Mouse (Mus musculus): ENCODE data around the gene Klhdc2. TPM values are rescaled to one million over a fixed set of nuclear protein-coding genes. Genes with fewer than 3 reads are reported as not detected.

Klhdc2 gene
- total and polyA plus RNA-seq, 2 experiments from 2014 or later: 128 to 168 TPM

DNA sequence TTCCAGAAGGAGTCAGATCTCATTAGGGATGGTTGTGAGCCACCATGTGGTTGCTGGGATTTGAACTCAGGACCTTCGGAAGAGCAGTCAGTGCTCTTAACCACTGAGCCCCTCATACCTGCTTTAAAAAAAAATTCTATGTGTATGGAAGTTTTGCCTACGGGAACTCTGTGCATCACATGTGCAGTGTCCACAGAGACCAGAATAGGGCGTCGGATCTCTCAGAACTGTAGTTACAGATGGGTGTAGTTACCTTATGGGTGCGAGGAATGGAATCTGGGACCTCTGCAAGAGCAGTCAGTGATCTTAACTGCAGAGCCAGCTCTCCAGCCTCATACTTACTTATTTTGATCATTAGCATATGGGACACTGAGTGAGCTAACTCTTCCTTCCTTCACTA, 34.2 kb upstream of the Klhdc2 start:
- no peak for TF ChIP-seq CTCF (IDR thresholded peaks at IDR 0.05; ENCODE audit: low read depth)
- no peak for TF ChIP-seq EP300 (IDR thresholded peaks at IDR 0.05; ENCODE audit: low read depth)
- no peak overlapping the region for H3K27ac ChIP-seq (ENCODE audit: low read depth)
- WGBS: 91% methylated on average over 5 of the region's 5 CpGs

DNA sequence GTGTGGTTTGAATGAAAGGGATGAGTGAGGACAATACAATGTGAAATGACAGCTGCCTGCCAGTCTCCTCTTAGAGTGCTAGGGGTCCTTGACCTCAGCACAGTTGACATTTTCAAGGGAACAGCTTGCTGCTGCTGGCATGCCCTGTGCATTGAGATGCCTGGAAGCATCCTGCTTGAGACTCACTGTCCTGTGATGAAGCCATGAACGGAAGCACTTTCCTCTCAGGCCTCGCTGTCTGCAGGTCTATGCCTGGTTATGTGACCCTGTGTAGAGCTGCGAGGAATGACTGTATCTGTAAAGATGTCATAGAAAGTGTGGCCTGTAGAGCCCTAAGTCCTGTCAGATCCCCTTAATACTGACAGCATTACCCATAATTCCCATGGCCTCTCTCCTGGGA, 31.4 kb upstream of the Klhdc2 start:
- ATAC-seq (ENCODE audit: insufficient read depth, low read depth) (no peak), DNase-seq (ENCODE audit: low spot score) (no peak)
- Histone ChIP-seq H3K27me3 (ENCODE audit: control insufficient read depth, insufficient read depth, low read length) (no peaks in the 10 kb centered on the region), H3K4me3 (ENCODE audit: low read depth, low read length) (no peak overlapping the region), H3K36me3 (replicated peaks; ENCODE audit: control insufficient read depth, insufficient read depth, low read length) (no peaks in the 10 kb centered on the region), H3K4me1 (ENCODE audit: control insufficient read depth, insufficient read depth) (no peaks in the 10 kb centered on the region), H3K9ac (replicated peaks; ENCODE audit: low read depth, low read length) (no peak overlapping the region), H3K9me3 (replicated peaks; ENCODE audit: control insufficient read depth, low read length) (no peaks in the 10 kb centered on the region), H3K27ac (ENCODE audit: low read depth) (no peak overlapping the region), H3K4me2 (ENCODE audit: low read depth, low read length) (no peak overlapping the region)
- WGBS: 80% methylated on average over 3 of the region's 3 CpGs
- TF ChIP-seq CTCF (IDR thresholded peaks at IDR 0.05; ENCODE audit: low read depth): no peak

More for the DNA sequence above, 34.2 kb upstream of the Klhdc2 start:
- Histone ChIP-seq H3K36me3 (replicated peaks; ENCODE audit: control insufficient read depth, insufficient read depth, low read length) (no peaks in the 10 kb centered on the region), H3K9ac (replicated peaks; ENCODE audit: low read depth, low read length) (no peak overlapping the region), H3K9me3 (replicated peaks; ENCODE audit: control insufficient read depth, low read length) (no peaks in the 10 kb centered on the region), H3K4me1 (ENCODE audit: control insufficient read depth, insufficient read depth) (no peaks in the 10 kb centered on the region), H3K4me2 (ENCODE audit: low read depth, low read length) (no peak overlapping the region), H3K4me3 (ENCODE audit: low read depth, low read length) (no peak overlapping the region), H3K27me3 (ENCODE audit: control insufficient read depth, insufficient read depth, low read length) (no peaks in the 10 kb centered on the region)
- DNase-seq (ENCODE audit: low spot score) (no peak), ATAC-seq (ENCODE audit: insufficient read depth, low read depth) (no peak)

DNA sequence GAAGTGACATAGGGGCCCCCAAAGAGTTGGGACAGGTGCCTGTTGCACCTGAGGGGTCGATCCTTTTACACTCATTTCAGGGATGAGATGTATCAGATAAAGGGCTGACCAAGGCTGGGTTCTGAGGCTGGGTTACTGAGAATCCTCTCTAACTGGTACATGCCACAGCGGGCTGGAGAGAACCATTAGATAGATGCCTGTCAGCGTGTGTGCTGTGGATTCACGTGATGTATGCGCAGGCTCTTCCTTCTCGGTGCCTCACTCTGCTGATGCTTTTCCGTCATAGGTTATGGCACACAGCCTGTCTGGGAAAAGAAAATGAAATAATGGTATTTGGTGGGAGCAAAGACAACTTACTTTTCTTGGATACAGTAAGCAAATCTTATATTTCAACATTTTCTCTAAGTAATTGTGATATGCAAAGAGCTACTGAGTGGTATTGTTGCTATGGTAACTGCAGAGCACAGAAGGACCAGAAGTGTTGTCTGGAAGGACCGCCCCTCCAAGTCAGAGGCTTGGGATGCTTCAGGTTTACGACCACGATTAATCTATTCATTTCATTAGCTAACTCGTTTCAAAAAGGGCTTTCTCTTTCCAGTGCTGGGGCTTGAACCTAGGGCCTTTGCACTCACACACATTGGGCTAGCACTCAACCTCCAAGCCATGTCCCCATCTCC, 28.4 kb upstream of the Klhdc2 start:
- no peaks in the 10 kb centered on the region for H3K27me3 ChIP-seq (ENCODE audit: control insufficient read depth, insufficient read depth, low read length)
- DNase-seq (ENCODE audit: low spot score) (no peak), ATAC-seq (ENCODE audit: insufficient read depth, low read depth) (no peak)
- no peak overlapping the region for H3K27ac ChIP-seq (ENCODE audit: low read depth)
- no peaks in the 10 kb centered on the region for H3K9me3 ChIP-seq (replicated peaks; ENCODE audit: control insufficient read depth, low read length)
- H3K36me3 ChIP-seq (replicated peaks; ENCODE audit: control insufficient read depth, insufficient read depth, low read length): no peaks in the 10 kb centered on the region
- no peak overlapping the region for H3K4me3 ChIP-seq (ENCODE audit: low read depth, low read length)
- no peak overlapping the region for H3K9ac ChIP-seq (replicated peaks; ENCODE audit: low read depth, low read length)
- TF ChIP-seq EP300 (IDR thresholded peaks at IDR 0.05; ENCODE audit: low read depth): no peak
- no peak for TF ChIP-seq CTCF (IDR thresholded peaks at IDR 0.05; ENCODE audit: low read depth)
- no peak overlapping the region for H3K4me2 ChIP-seq (ENCODE audit: low read depth, low read length)
- 77% methylated on average over 11 of the region's 11 CpGs for WGBS
- no peaks in the 10 kb centered on the region for H3K4me1 ChIP-seq (ENCODE audit: control insufficient read depth, insufficient read depth)

DNA sequence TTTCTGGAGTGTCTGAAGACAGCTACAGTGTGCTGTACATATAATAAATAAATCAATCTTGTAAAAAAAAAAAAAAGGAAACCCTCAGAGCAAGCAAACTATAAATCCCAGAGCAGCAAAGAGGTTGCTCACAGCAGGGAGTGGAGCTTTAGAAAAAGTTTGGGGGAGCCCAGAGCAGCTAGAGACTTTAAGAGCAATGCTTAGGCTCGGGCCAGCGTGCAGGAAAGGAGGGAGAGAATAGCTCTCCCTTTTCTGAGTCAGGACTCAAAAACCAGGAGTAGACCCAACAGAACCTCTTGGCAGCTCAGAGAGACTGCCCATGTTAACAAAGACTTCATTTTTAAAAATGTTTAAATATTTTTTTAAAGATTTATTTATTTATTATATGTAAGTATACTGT, 27.5 kb upstream of the Klhdc2 start:
- Histone ChIP-seq H3K9me3 (replicated peaks; ENCODE audit: control insufficient read depth, low read length) (no peaks in the 10 kb centered on the region), H3K4me1 (ENCODE audit: control insufficient read depth, insufficient read depth) (no peaks in the 10 kb centered on the region), H3K4me2 (ENCODE audit: low read depth, low read length) (no peak overlapping the region), H3K27ac (ENCODE audit: low read depth) (no peak overlapping the region), H3K4me3 (ENCODE audit: low read depth, low read length) (no peak overlapping the region), H3K27me3 (ENCODE audit: control insufficient read depth, insufficient read depth, low read length) (no peaks in the 10 kb centered on the region), H3K36me3 (replicated peaks; ENCODE audit: control insufficient read depth, insufficient read depth, low read length) (no peaks in the 10 kb centered on the region), H3K9ac (replicated peaks; ENCODE audit: low read depth, low read length) (no peak overlapping the region)
- TF ChIP-seq EP300 (IDR thresholded peaks at IDR 0.05; ENCODE audit: low read depth) (no peak), CTCF (IDR thresholded peaks at IDR 0.05; ENCODE audit: low read depth) (no peak)
- DNase-seq (ENCODE audit: low spot score): no peak
- WGBS: 74% methylated on average over 2 of the region's 2 CpGs
- ATAC-seq (ENCODE audit: insufficient read depth, low read depth): no peak

DNA sequence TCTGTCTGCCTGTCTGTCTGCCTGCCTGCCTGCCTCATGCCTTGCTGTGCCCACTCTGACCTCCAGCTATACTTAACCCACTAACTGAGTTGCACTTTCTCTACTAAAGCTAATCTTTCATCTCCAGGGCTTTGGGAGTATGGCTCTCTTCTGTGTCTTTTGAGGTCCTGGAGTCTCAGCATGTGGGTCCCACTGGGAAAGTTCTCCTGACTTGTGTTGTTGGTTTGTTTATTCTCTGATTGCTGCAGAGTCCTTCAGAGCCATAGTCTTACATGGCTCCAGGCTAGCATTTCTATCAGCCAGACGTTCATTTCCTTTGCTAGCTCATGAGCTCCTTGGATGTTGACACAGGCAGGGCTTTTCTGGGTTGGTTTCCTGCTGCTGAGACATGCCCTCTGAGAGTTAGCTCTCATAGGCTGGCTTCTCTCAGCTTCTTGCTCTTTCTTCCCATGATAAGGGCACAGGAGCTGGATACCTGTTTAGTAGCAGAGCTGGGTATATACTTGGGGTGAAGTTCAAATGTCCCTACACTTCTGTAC, 16.5 kb upstream of the Klhdc2 start:
- Histone ChIP-seq H3K4me3 (ENCODE audit: low read depth, low read length) (no peak overlapping the region), H3K27ac (ENCODE audit: low read depth) (no peak overlapping the region), H3K9ac (replicated peaks; ENCODE audit: low read depth, low read length) (no peak overlapping the region), H3K9me3 (replicated peaks; ENCODE audit: control insufficient read depth, low read length) (no peaks in the 10 kb centered on the region), H3K27me3 (ENCODE audit: control insufficient read depth, insufficient read depth, low read length) (no peaks in the 10 kb centered on the region), H3K36me3 (replicated peaks; ENCODE audit: control insufficient read depth, insufficient read depth, low read length) (no peaks in the 10 kb centered on the region), H3K4me2 (ENCODE audit: low read depth, low read length) (no peak overlapping the region), H3K4me1 (ENCODE audit: control insufficient read depth, insufficient read depth) (no peaks in the 10 kb centered on the region)
- ATAC-seq (ENCODE audit: insufficient read depth, low read depth) (peak; percentile 27; the same call in 1 of the 2 replicates), DNase-seq (ENCODE audit: low spot score) (peak; percentile 29)
- TF ChIP-seq EP300 (IDR thresholded peaks at IDR 0.05; ENCODE audit: low read depth) (no peak), CTCF (IDR thresholded peaks at IDR 0.05; ENCODE audit: low read depth) (no peak)
- 16% methylated on average over 1 of the region's 1 CpGs for WGBS

DNA sequence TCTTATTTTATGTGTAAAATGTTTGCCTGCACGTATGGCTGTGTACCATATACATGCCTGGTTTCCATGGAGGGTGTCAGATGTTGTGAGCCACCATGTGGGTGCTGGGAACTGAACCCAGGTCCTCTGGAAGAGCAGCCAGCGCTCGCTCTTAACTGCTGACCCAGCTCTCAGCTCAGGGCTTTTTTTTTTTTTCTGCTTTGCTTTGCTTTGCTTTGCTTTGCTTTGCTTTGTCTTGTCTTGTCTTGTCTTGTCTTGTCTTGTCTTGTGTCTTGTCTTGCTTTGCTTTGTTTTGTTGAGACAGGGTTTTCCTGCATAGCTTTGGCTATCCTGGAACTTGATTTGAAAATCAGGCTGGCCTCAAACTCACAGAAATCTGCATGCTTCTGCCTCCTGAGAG, 15.6 kb upstream of the Klhdc2 start:
- WGBS: 85% methylated on average over 3 of the region's 3 CpGs
- TF ChIP-seq CTCF (IDR thresholded peaks at IDR 0.05; ENCODE audit: low read depth) (no peak), EP300 (IDR thresholded peaks at IDR 0.05; ENCODE audit: low read depth) (no peak)
- H3K27me3 ChIP-seq (ENCODE audit: control insufficient read depth, insufficient read depth, low read length): no peaks in the 10 kb centered on the region

More for the DNA sequence above, 15.6 kb upstream of the Klhdc2 start:
- Histone ChIP-seq H3K9ac (replicated peaks; ENCODE audit: low read depth, low read length) (no peak overlapping the region), H3K4me1 (ENCODE audit: control insufficient read depth, insufficient read depth) (no peaks in the 10 kb centered on the region), H3K36me3 (replicated peaks; ENCODE audit: control insufficient read depth, insufficient read depth, low read length) (no peaks in the 10 kb centered on the region), H3K4me3 (ENCODE audit: low read depth, low read length) (no peak overlapping the region), H3K27ac (ENCODE audit: low read depth) (no peak overlapping the region), H3K9me3 (replicated peaks; ENCODE audit: control insufficient read depth, low read length) (no peaks in the 10 kb centered on the region), H3K4me2 (ENCODE audit: low read depth, low read length) (no peak overlapping the region)
- no peak for ATAC-seq (ENCODE audit: insufficient read depth, low read depth)
- DNase-seq (ENCODE audit: low spot score): no peak
